Mouse (Mus musculus): ENCODE data around the gene Pip4k2a. TPM values are rescaled to one million over a fixed set of nuclear protein-coding genes. Genes with fewer than 3 reads are reported as not detected.

Gene Pip4k2a
- polyA plus RNA-seq, 1 experiment from 2014 or later: 163 TPM

- Histone ChIP-seq H3K79me2 (ENCODE audit: inconsistent target) (peaks cover 100% of the 10 kb centered on the region), H3K4me3 (ENCODE audit: inconsistent target) (no peak overlapping the region), H3K36me3 (ENCODE audit: inconsistent target) (no peaks in the 10 kb centered on the region), H3K27ac (peak overlapping the region; percentile 38)
- WGBS (ENCODE audit: missing documents): 100% methylated on average over 1 of the region's 1 CpGs
Measured at GRCm38 (mm10) chr2:18917380-18917750, 80.6 kb downstream of the Pip4k2a start.

GRCm38 (mm10) chr2:18916615-18917379 lies 81.1 kb downstream of the Pip4k2a start:
- Histone ChIP-seq H3K36me3 (ENCODE audit: inconsistent target) (no peaks in the 10 kb centered on the region), H3K27ac (peak overlapping the region; percentile 38), H3K79me2 (ENCODE audit: inconsistent target) (peaks cover 100% of the 10 kb centered on the region), H3K4me3 (ENCODE audit: inconsistent target) (no peak overlapping the region)
- WGBS (ENCODE audit: missing documents): 43% methylated on average over 14 of the region's 14 CpGs

- WGBS (ENCODE audit: missing documents): 58% methylated on average over 2 of the region's 2 CpGs
- Histone ChIP-seq H3K79me2 (ENCODE audit: inconsistent target) (peaks cover 100% of the 10 kb centered on the region), H3K27ac (peak overlapping the region; percentile 38), H3K4me3 (ENCODE audit: inconsistent target) (no peak overlapping the region), H3K36me3 (ENCODE audit: inconsistent target) (no peaks in the 10 kb centered on the region)
Measured at GRCm38 (mm10) chr2:18916042-18916407, 81.9 kb downstream of the Pip4k2a start.

GRCm38 (mm10) chr2:18915372-18916041 lies 82.4 kb downstream of the Pip4k2a start:
- Histone ChIP-seq H3K79me2 (ENCODE audit: inconsistent target) (peaks cover 100% of the 10 kb centered on the region), H3K27ac (no peak overlapping the region), H3K36me3 (ENCODE audit: inconsistent target) (no peaks in the 10 kb centered on the region), H3K4me3 (ENCODE audit: inconsistent target) (no peak overlapping the region)
- WGBS (ENCODE audit: missing documents): 90% methylated on average over 8 of the region's 9 CpGs

GRCm38 (mm10) chr2:18914750-18915149 lies 83.2 kb downstream of the Pip4k2a start:
- Histone ChIP-seq H3K36me3 (ENCODE audit: inconsistent target) (no peaks in the 10 kb centered on the region), H3K79me2 (ENCODE audit: inconsistent target) (peaks cover 100% of the 10 kb centered on the region), H3K4me3 (ENCODE audit: inconsistent target) (no peak overlapping the region), H3K27ac (no peak overlapping the region)
- WGBS (ENCODE audit: missing documents): 44% methylated on average over 2 of the region's 2 CpGs

- peaks cover 100% of the 10 kb centered on the region for H3K79me2 ChIP-seq (ENCODE audit: inconsistent target)
- no peaks in the 10 kb centered on the region for H3K36me3 ChIP-seq (ENCODE audit: inconsistent target)
- 96% methylated on average over 3 of the region's 3 CpGs for WGBS (ENCODE audit: missing documents)
Measured at GRCm38 (mm10) chr2:18913642-18914041, 84.3 kb downstream of the Pip4k2a start.

GRCm38 (mm10) chr2:18911251-18911934 lies 86.5 kb downstream of the Pip4k2a start:
- no peak overlapping the region for H3K4me3 ChIP-seq (ENCODE audit: inconsistent target)
- peaks cover 9% of the 10 kb centered on the region; the same call in 1 of the 2 replicates for H3K36me3 ChIP-seq (ENCODE audit: inconsistent target)
- H3K27ac ChIP-seq: no peak overlapping the region
- peaks cover 100% of the 10 kb centered on the region for H3K79me2 ChIP-seq (ENCODE audit: inconsistent target)
- WGBS (ENCODE audit: missing documents): 99% methylated on average over 6 of the region's 6 CpGs

More at GRCm38 (mm10) chr2:18913642-18914041, 84.3 kb downstream of the Pip4k2a start:
- H3K4me3 ChIP-seq (ENCODE audit: inconsistent target): no peak overlapping the region
- H3K27ac ChIP-seq: no peak overlapping the region

- Histone ChIP-seq H3K36me3 (ENCODE audit: inconsistent target) (peaks cover 16% of the 10 kb centered on the region; the same call in 1 of the 2 replicates), H3K27ac (no peak overlapping the region), H3K79me2 (ENCODE audit: inconsistent target) (peaks cover 94% of the 10 kb centered on the region), H3K4me3 (ENCODE audit: inconsistent target) (no peak overlapping the region)
- WGBS (ENCODE audit: missing documents): 86% methylated on average over 6 of the region's 6 CpGs
Measured at GRCm38 (mm10) chr2:18910209-18910608, 87.7 kb downstream of the Pip4k2a start.

- 80% methylated on average over 6 of the region's 6 CpGs for WGBS (ENCODE audit: missing documents)
Measured at GRCm38 (mm10) chr2:18909713-18910112, 88.2 kb downstream of the Pip4k2a start.

GRCm38 (mm10) chr2:18907269-18907668 lies 90.7 kb downstream of the Pip4k2a start:
- Histone ChIP-seq H3K27ac (no peak overlapping the region), H3K4me3 (ENCODE audit: inconsistent target) (no peak overlapping the region), H3K36me3 (ENCODE audit: inconsistent target) (peaks cover 16% of the 10 kb centered on the region; the same call in 1 of the 2 replicates), H3K79me2 (ENCODE audit: inconsistent target) (peaks cover 71% of the 10 kb centered on the region)
- WGBS (ENCODE audit: missing documents): 96% methylated on average over 8 of the region's 8 CpGs

More at GRCm38 (mm10) chr2:18909713-18910112, 88.2 kb downstream of the Pip4k2a start:
- H3K4me3 ChIP-seq (ENCODE audit: inconsistent target): no peak overlapping the region
- H3K79me2 ChIP-seq (ENCODE audit: inconsistent target): peaks cover 89% of the 10 kb centered on the region
- H3K27ac ChIP-seq: no peak overlapping the region
- peaks cover 16% of the 10 kb centered on the region; the same call in 1 of the 2 replicates for H3K36me3 ChIP-seq (ENCODE audit: inconsistent target)

GRCm38 (mm10) chr2:18906421-18907084 lies 91.4 kb downstream of the Pip4k2a start:
- no peak overlapping the region for H3K4me3 ChIP-seq (ENCODE audit: inconsistent target)
- no peak overlapping the region for H3K27ac ChIP-seq
- H3K36me3 ChIP-seq (ENCODE audit: inconsistent target): peaks cover 19% of the 10 kb centered on the region; the same call in 1 of the 2 replicates
- 100% methylated on average over 2 of the region's 2 CpGs for WGBS (ENCODE audit: missing documents)
- peaks cover 71% of the 10 kb centered on the region for H3K79me2 ChIP-seq (ENCODE audit: inconsistent target)

- Histone ChIP-seq H3K4me3 (ENCODE audit: inconsistent target) (no peak overlapping the region), H3K36me3 (ENCODE audit: inconsistent target) (peaks cover 26% of the 10 kb centered on the region; the same call in 1 of the 2 replicates), H3K27ac (peak overlapping the region; percentile 98), H3K79me2 (ENCODE audit: inconsistent target) (peaks cover 70% of the 10 kb centered on the region)
- WGBS (ENCODE audit: missing documents): 15% methylated on average over 9 of the region's 9 CpGs
Measured at GRCm38 (mm10) chr2:18903301-18904068, 94.4 kb downstream of the Pip4k2a start.

- 33% methylated on average over 4 of the region's 4 CpGs for WGBS (ENCODE audit: missing documents)
- H3K4me3 ChIP-seq (ENCODE audit: inconsistent target): no peak overlapping the region
- peaks cover 14% of the 10 kb centered on the region; the same call in 1 of the 2 replicates for H3K36me3 ChIP-seq (ENCODE audit: inconsistent target)
- no peak overlapping the region for H3K27ac ChIP-seq
- H3K79me2 ChIP-seq (ENCODE audit: inconsistent target): peaks cover 56% of the 10 kb centered on the region
Measured at GRCm38 (mm10) chr2:18901133-18901532, 96.8 kb downstream of the Pip4k2a start.

Measured in macrophage (primary cell).